Mouse (Mus musculus) heart, postnatal 4 days (tissue): ENCODE data around the gene Zfp423. TPM values are rescaled to one million over a fixed set of nuclear protein-coding genes. Genes with fewer than 3 reads are reported as not detected.

Source experiments
- total RNA-seq, 2 experiments: library from RNA; stranded (reverse); gene quantifications; 2 replicates each; pipeline ENCODE4 v1.2.3; 2021

The Zfp423 gene
- total RNA-seq, 2 experiments from 2014 or later = 12.9 to 16.2 TPM

Other genes starting within 250 kb of the Zfp423 start
- gene Cnep1r1, start 159.2 kb upstream of the Zfp423 start, total RNA-seq = 10 to 100 TPM; 33.3 TPM
- 10 to 100 TPM; 24.0 to 24.6 TPM for gene Heatr3, start 178.3 kb upstream of the Zfp423 start, total RNA-seq
- gene Tent4b, start 239.6 kb upstream of the Zfp423 start, total RNA-seq = 10 to 100 TPM; 19.5 to 21.0 TPM